Mouse (Mus musculus): Measurements from ENCODE around the gene Tmc6.

DNA sequence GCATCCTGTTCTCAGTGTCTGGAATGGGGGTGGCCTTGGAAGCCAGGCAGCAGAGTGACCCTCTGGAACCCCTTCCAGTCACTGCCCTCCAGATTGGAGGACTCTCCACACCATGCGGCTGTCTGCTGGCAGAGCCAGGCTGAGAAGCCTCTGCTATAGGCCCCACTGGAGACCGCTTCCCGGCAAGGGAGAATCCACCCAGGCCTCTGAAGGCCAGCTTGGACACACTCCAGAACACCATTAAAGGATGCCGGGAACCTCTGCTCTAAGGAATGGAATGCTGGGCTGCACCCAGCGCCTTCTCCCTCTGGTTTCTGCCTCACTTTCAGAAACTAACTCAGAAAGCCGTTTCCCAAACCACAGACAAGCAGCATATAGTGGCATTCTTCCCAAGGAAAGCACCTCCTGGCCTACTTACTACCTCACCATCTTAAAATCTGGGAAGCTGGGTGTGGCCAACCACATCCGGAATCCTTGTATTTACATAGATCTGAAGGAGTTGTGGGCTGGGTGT is 40.8 kb upstream of the Tmc6 start:
- TF ChIP-seq CTCF (IDR thresholded peaks at IDR 0.05; ENCODE audit: insufficient read depth, low read depth, low read length), result no peak
- TF ChIP-seq POLR2A (IDR thresholded peaks at IDR 0.05; ENCODE audit: insufficient read depth, low read depth, low read length), result no peak

All from olfactory bulb, adult 2 months (tissue).